Mouse (Mus musculus) neural tube, embryonic 11.5 days (tissue): Measurements from ENCODE around the gene Nipa2. TPM values are rescaled to one million over a fixed set of nuclear protein-coding genes. Genes with fewer than 3 reads are reported as not detected.

Experiments used
- ATAC-seq: fragments of 200-750 bp; cut with Nextera tagmentation; 2 replicates; pipeline ENCODE4 v1.8.0; 2017; ENCODE audit warnings: moderate number of reproducible peaks, mild to moderate bottlenecking, moderate TSS enrichment, moderate library complexity; ENCODE audit not compliant: insufficient read depth, low FRiP score, low TSS enrichment
- DNase-seq: peaks from one replicate; pipeline ENCODE4 v3.0.0-alpha.2; 2015; ENCODE audit warnings: low spot score
- H3K27ac ChIP-seq: fragments of 300-500 bp; sonication (generic); 2 replicates; pipeline ENCODE4 v1.5.1; 2014; ENCODE audit warnings: low read depth, mild to moderate bottlenecking, low read length
- H3K27me3 ChIP-seq: fragments of 300-500 bp; sonication (generic); 2 replicates; pipeline ENCODE4 v1.6.1; 2014; ENCODE audit warnings: mild to moderate bottlenecking, low read length, mixed read lengths; ENCODE audit not compliant: control insufficient read depth, insufficient read depth
- H3K36me3 ChIP-seq: fragments of 300-500 bp; sonication (generic); 2 replicates; pipeline ENCODE4 v1.6.1; 2014; ENCODE audit warnings: mild to moderate bottlenecking, low read length, moderate library complexity, mixed read lengths; ENCODE audit not compliant: control insufficient read depth, insufficient read depth
- H3K4me1 ChIP-seq: fragments of 300-500 bp; sonication (generic); 2 replicates; pipeline ENCODE4 v1.6.1; 2014; ENCODE audit warnings: low read length, mixed read lengths; ENCODE audit not compliant: control insufficient read depth, insufficient read depth
- H3K4me2 ChIP-seq: fragments of 300-500 bp; sonication (generic); 2 replicates; pipeline ENCODE4 v1.6.1; 2014; ENCODE audit warnings: low read depth, mild to moderate bottlenecking, moderate library complexity
- H3K4me3 ChIP-seq: fragments of 300-500 bp; sonication (generic); 2 replicates; pipeline ENCODE4 v1.5.1; 2014; ENCODE audit warnings: low read depth, low read length
- H3K9ac ChIP-seq: fragments of 300-500 bp; sonication (generic); 2 replicates; pipeline ENCODE4 v1.6.1; 2014; ENCODE audit warnings: mild to moderate bottlenecking, low read length
- H3K9me3 ChIP-seq: fragments of 300-500 bp; sonication (generic); 2 replicates; pipeline ENCODE4 v1.6.1; 2016; ENCODE audit warnings: low read length; ENCODE audit not compliant: control insufficient read depth
- WGBS: fragments of 180-500 bp; shearing (Covaris S2); extraction: QIAGEN DNeasy Blood & Tissue Kit; methylation state at CpG from one replicate; pipeline ENCODE4 v1.1.7; 2014; 5-methylcytosine and 5-hydroxymethylcytosine counted together
- polyA plus RNA-seq: library from polyadenylated mRNA; unstranded; fragments of >200 nt; fragmentation: Nextera tagmentation; extraction: Ambion mirVana; gene quantifications from 2 replicates; pipeline ENCODE4 v1.2.1, GENCODE M21; 2014

The Nipa2 gene
- polyA plus RNA-seq, 1 experiment from 2014 or later = 51.9 TPM

DNA sequence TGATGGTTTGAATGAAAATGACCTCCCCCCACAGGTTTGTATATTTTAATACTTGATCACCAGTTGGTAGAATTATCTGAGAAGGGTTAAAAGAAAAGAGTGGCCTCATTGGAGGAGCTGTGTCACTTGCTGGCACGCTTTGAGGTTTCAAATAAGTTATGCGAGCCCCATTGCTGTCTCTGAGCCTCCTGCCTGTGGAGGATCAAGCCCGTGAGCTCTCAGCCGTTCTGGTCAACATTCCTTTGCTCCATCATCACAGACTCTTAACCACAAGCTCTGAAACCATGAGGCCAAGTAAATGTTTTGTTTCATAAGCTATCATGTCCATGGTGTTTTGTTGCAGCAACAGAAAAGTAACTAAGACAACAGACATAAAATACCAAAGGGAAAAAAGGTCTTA is 22.5 kb upstream of the Nipa2 start:
- Histone ChIP-seq H3K27me3 (no peaks in the 10 kb centered on the region), H3K4me3 (no peak overlapping the region), H3K27ac (no peak overlapping the region), H3K9ac (no peak overlapping the region), H3K4me1 (no peaks in the 10 kb centered on the region), H3K36me3 (no peaks in the 10 kb centered on the region), H3K4me2 (no peak overlapping the region), H3K9me3 (no peaks in the 10 kb centered on the region)
- ATAC-seq (no peak), DNase-seq (no peak)
- 84% methylated on average over 4 of the region's 4 CpGs for WGBS

DNA sequence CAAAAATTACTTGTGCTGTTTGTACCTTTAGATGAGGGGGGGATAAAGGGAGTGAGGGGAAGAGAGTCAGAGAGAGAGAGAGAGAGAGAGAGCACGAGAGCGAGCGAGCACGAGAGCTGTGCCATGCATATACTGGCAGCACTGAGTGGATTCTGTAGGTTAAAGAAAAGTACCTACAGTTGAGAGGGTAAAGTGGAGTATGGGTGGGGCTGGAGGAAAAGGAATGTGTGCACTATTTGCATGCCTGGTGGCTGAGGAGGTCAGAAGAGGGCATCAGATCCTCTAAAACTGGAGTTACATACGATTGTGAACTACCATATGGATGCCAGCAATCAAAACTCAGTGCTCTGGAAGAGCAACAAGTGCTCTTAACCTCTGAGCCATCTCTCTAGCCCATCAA is 20.8 kb upstream of the Nipa2 start:
- no peak overlapping the region for H3K4me2 ChIP-seq
- H3K27me3 ChIP-seq = no peaks in the 10 kb centered on the region
- ATAC-seq (no peak), DNase-seq (no peak)
- no peak overlapping the region for H3K4me3 ChIP-seq
- H3K36me3 ChIP-seq = no peaks in the 10 kb centered on the region; the same call in 1 of the 2 replicates
- H3K27ac ChIP-seq = no peak overlapping the region
- 88% methylated on average over 5 of the region's 5 CpGs for WGBS
- H3K4me1 ChIP-seq = no peaks in the 10 kb centered on the region
- no peaks in the 10 kb centered on the region for H3K9me3 ChIP-seq
- H3K9ac ChIP-seq = no peak overlapping the region

DNA sequence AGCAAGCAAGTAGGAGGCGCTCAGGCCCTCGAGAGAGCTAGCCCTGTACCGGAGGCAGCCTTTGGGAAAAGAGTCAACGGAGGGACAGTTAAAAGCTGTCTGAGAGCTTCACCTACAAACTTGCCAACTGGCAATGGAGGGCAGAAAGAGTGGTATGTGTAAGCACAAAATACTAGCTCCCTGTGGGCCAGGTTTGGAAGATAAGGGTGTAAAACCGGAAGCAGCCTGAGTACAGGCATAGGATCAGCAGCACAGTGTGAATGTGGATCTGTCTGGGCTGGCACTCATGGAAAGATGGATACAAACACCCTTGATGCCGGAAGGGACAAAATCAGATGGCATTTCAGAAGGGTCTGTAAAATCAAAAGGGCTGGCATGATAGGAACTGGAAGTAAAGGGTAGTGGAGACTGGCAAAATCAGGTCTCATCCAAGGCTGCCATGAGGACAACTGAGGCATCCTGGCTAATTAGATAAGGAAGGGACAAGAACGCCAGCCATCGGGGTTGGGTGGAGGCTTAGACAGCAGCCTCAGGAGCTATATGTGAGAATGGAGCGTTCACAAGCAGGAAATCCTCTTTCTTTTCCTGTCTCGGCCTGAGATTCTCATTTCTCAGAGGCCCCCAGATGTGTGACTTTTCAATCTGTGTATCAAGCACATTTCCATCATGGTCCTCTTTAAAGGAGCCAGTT is 19.9 kb upstream of the Nipa2 start:
- 94% methylated on average over 10 of the region's 10 CpGs for WGBS
- DNase-seq (no peak), ATAC-seq (no peak)
- H3K9ac ChIP-seq = no peak overlapping the region
- no peak overlapping the region for H3K27ac ChIP-seq
- H3K4me2 ChIP-seq = no peak overlapping the region
- H3K4me3 ChIP-seq = no peak overlapping the region
- H3K9me3 ChIP-seq = no peaks in the 10 kb centered on the region
- no peaks in the 10 kb centered on the region for H3K27me3 ChIP-seq
- no peaks in the 10 kb centered on the region for H3K4me1 ChIP-seq
- H3K36me3 ChIP-seq = no peaks in the 10 kb centered on the region; the same call in 1 of the 2 replicates

DNA sequence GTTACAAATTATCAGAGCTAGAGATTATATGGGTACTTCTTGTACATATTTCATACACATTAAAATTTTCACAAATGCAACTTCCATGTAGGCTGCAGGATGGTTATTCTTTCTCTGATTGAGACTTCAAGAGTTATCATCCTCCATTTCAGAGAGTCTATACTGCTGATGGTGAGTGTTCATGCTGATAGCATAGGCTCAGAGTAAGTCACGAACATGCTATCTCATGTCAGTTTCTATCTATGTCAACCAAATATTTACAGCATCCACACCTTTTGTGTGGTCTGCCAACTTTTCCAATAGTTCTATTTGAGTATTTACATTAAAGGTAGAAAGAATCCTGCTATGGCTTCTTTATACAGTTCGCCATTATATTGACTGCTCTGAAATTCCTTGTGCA is 19.2 kb upstream of the Nipa2 start:
- H3K36me3 ChIP-seq = no peaks in the 10 kb centered on the region; the same call in 1 of the 2 replicates
- no peaks in the 10 kb centered on the region for H3K4me1 ChIP-seq
- H3K9ac ChIP-seq = no peak overlapping the region
- DNase-seq (no peak), ATAC-seq (no peak)
- H3K27ac ChIP-seq = no peak overlapping the region
- no peak overlapping the region for H3K4me2 ChIP-seq
- no peaks in the 10 kb centered on the region for H3K27me3 ChIP-seq
- WGBS = 95% methylated on average over 2 of the region's 2 CpGs
- no peak overlapping the region for H3K4me3 ChIP-seq
- H3K9me3 ChIP-seq = no peaks in the 10 kb centered on the region

DNA sequence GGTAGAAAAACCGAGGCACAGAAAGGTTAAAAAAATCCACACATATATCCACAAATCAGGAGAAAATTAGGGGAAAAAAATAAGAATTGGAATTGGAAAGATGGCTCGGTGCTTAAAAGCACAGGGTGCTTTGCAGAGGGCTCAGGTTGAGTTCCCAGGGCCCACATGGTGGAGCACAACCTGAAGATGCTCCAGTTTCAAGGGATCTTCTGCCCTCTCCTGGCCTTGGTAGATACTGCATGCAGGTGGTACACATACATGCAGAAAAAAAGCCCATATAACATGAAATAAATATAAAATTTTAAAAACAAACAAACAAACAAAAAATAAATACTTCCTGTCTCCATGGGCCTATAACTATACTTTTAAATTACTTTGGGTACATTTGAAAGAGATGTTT is 12.2 kb upstream of the Nipa2 start:
- whole genome bisulfite sequencing = 93% methylated on average over 2 of the region's 2 CpGs

DNA sequence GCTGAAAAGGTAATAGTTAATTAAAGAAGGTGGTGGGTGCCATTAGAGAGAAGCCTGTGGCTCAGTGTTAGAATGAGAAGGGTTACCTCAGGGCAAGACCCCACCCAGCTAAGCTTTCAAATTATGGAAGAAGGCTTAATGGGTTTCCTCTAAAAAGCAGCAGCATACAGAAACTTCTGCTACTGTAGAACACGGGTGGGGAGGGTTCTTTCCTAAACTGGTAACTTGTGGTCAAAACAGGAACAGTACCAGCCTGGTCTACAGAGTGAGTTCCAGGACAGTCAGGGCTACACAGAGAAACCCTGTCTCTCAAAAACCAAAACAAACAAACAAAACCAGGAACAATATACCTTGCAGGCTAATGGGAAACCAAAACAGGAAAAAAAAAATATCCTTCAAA is 7.1 kb upstream of the Nipa2 start:
- Histone ChIP-seq H3K4me2 (no peak overlapping the region), H3K4me1 (no peaks in the 10 kb centered on the region), H3K27me3 (no peaks in the 10 kb centered on the region), H3K9me3 (no peaks in the 10 kb centered on the region), H3K27ac (no peak overlapping the region), H3K4me3 (no peak overlapping the region), H3K9ac (no peak overlapping the region), H3K36me3 (no peaks in the 10 kb centered on the region)
- DNase-seq = no peak
- no peak for ATAC-seq
- 73% methylated on average over 1 of the region's 1 CpGs for WGBS

More for the DNA sequence above, 12.2 kb upstream of the Nipa2 start:
- no peak overlapping the region for H3K9ac ChIP-seq
- no peak overlapping the region for H3K27ac ChIP-seq
- no peaks in the 10 kb centered on the region for H3K9me3 ChIP-seq
- H3K27me3 ChIP-seq = no peaks in the 10 kb centered on the region
- ATAC-seq (no peak), DNase-seq (no peak)
- no peak overlapping the region for H3K4me3 ChIP-seq
- no peaks in the 10 kb centered on the region for H3K4me1 ChIP-seq
- H3K36me3 ChIP-seq = no peaks in the 10 kb centered on the region; the same call in 1 of the 2 replicates
- no peak overlapping the region for H3K4me2 ChIP-seq

DNA sequence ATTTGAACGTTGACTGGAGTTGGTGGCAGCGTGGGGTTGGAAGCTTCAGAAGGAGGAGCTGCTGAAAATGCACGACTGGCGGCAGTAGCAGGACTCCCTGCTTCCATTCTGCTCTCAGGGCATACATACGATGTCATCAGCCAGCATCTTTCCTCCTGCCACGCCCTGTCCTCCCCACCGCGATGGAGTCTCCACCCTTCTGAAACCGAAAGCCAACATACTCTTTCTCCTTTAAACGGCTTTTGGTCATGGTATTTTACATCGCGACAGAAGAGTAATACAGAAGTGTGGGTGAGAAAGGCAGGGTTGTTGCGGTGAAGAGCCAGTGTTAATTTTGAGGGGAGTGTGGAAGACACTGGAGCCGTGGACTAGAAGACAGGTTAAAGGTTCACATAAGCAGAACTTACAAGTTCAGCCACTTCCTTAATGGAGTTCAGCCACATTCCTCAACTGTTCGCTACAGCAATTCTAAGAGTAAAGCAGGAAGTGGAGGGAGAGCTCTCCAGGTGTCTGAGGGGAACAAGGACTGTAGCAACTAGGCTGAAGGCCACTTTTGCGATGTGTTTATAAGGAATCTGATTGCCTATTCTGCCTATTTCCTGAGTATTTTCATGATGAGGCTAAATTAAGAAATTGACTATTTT is 6.1 kb upstream of the Nipa2 start:
- no peaks in the 10 kb centered on the region for H3K4me1 ChIP-seq
- ATAC-seq (no peak), DNase-seq (no peak)
- no peaks in the 10 kb centered on the region for H3K9me3 ChIP-seq
- H3K4me2 ChIP-seq = peak overlapping the region; percentile 12; the same call in 1 of the 2 replicates
- no peaks in the 10 kb centered on the region for H3K27me3 ChIP-seq
- no peak overlapping the region for H3K9ac ChIP-seq
- 40% methylated on average over 16 of the region's 16 CpGs for WGBS
- no peak overlapping the region for H3K4me3 ChIP-seq
- H3K27ac ChIP-seq = no peak overlapping the region
- H3K36me3 ChIP-seq = no peaks in the 10 kb centered on the region

DNA sequence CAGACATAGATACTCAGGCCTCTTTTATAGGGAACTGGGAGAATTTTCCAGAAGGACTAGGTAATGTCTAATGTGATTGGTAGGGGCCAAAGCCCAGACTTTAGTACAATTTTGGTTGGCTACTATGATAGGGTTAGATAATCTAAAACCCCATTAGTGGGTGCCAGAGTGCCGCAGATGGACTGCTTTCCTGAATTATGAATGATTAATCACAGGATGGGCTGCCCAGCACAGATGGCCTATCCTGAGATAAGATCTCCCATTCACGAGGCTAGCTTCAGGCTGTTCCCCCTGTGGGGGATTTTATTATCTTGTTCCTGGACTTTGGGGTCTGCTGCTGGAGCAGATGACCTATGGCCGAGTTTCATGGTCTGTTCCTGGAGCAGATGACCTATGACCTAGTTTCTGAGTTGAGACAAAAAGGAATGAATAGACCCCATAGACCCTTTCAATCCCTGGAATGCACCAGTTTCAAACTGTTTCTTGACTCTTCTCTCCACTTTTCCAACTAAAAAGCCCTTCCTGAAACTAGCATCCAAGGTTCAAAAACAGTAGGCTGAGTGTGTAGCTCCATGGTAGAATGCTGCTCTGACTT is 4.7 kb upstream of the Nipa2 start:
- no peak overlapping the region for H3K4me3 ChIP-seq
- no peaks in the 10 kb centered on the region for H3K27me3 ChIP-seq
- DNase-seq = no peak
- H3K27ac ChIP-seq = no peak overlapping the region
- no peak overlapping the region for H3K9ac ChIP-seq
- no peak for ATAC-seq
- H3K36me3 ChIP-seq = no peaks in the 10 kb centered on the region
- H3K9me3 ChIP-seq = no peaks in the 10 kb centered on the region
- no peak overlapping the region for H3K4me2 ChIP-seq
- WGBS = 26% methylated on average over 3 of the region's 3 CpGs
- peaks cover 6% of the 10 kb centered on the region; the same call in 1 of the 2 replicates for H3K4me1 ChIP-seq

DNA sequence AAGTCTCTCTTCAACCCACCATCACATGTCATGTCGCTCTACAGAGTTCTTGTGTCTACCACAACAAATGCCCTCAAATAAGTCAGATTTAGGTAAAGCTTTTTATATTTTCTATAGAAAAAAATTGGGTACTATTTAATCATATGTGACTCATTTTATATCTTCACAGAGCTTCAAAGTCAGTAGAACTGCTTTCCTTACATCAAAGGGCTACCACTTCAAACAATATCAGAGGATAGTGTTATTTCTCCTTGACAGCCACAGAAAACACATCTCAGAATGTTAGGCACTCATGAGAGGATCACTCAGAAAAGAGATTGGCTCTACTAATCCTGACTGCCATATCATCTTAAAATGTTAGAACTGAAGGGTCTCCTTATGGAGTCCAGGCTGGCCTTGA is 1.8 kb downstream of the Nipa2 start:
- no peak overlapping the region for H3K4me2 ChIP-seq
- no peaks in the 10 kb centered on the region for H3K27me3 ChIP-seq
- DNase-seq (no peak), ATAC-seq (no peak)
- H3K36me3 ChIP-seq = no peaks in the 10 kb centered on the region
- 100% methylated on average over 1 of the region's 1 CpGs for WGBS
- H3K4me3 ChIP-seq = no peak overlapping the region
- no peak overlapping the region for H3K27ac ChIP-seq
- peaks cover 6% of the 10 kb centered on the region; the same call in 1 of the 2 replicates for H3K4me1 ChIP-seq
- H3K9ac ChIP-seq = no peak overlapping the region
- no peaks in the 10 kb centered on the region for H3K9me3 ChIP-seq
